ENCODE assay signal across 9 mouse cellular contexts in genomic region chrX:139416701-139417100, GRCm38 (mm10).
DNase-seq lines count a peak whose midpoint lies in the region; ATAC-seq and TF ChIP-seq lines count a peak whose summit lies in the region.
"Had no signal": no experiment of that assay in that cellular context is flagged by ENCODE, and none has a peak within 500 bp of the region (broad histone marks: within the 10 kb centered on the region; RNA-seq: fewer than 3 reads in every experiment).

No protein-coding gene starts in this region.

- H3K27ac ChIP-seq in thymus, adult 2 months (ENCODE audit: control insufficient read depth, insufficient read depth, low read length): no peak overlapping the region

- H3K4me3 ChIP-seq in thymus, adult 2 months (ENCODE audit: control insufficient read depth, insufficient read depth, low read length): no peak overlapping the region
- H3K4me3 ChIP-seq in lung, adult 2 months (replicated peaks; ENCODE audit: extremely low read depth, low read depth, low read length): no peak overlapping the region
- H3K4me3 ChIP-seq: myocyte had no signal

- TF ChIP-seq CTCF in thymus, adult 2 months (IDR thresholded peaks at IDR 0.05; ENCODE audit: borderline replicate concordance, control insufficient read depth, extremely low read depth, insufficient read depth, low read length, poor library complexity): no peak
- TF ChIP-seq CTCF in lung, adult 2 months (IDR thresholded peaks at IDR 0.05; ENCODE audit: insufficient read depth, low read length): no peak

- no peak for ATAC-seq in CD4-positive, CD25-positive, alpha-beta regulatory T cell, adult 4 months

- H3K4me1 ChIP-seq in thymus, adult 2 months (replicated peaks; ENCODE audit: control insufficient read depth, insufficient read depth, low read length): no peaks in the 10 kb centered on the region
- no peaks in the 10 kb centered on the region for H3K4me1 ChIP-seq in lung, adult 2 months (ENCODE audit: control insufficient read depth, insufficient read depth, low read length)

- DNase-seq in CD4-positive, CD25-positive, alpha-beta regulatory T cell, adult 2 months (ENCODE audit: low read depth, low spot score): peak; percentile 57
- DNase-seq in thymus, adult 2 months: peak; percentile 33
- no peak for DNase-seq in thymus, adult 18-20 months
- peak; percentile 26 for DNase-seq in embryo, embryonic 9.5 days (ENCODE audit: extremely low spot score)
- DNase-seq in kidney, postnatal 4 days: peak; percentile 81
- peak; percentile 44 for DNase-seq in lung, adult 2 months
- DNase-seq in right cerebral cortex, postnatal 25 days: peak; percentile 14

- H3K27me3 ChIP-seq in thymus, adult 2 months (ENCODE audit: control insufficient read depth, insufficient read depth, low read length): no peaks in the 10 kb centered on the region

- no peak for TF ChIP-seq POLR2A in thymus, adult 2 months (IDR thresholded peaks at IDR 0.05; ENCODE audit: control insufficient read depth, extremely low read depth, insufficient read depth, low read length, poor library complexity)
- TF ChIP-seq POLR2A in lung, adult 2 months (IDR thresholded peaks at IDR 0.05; ENCODE audit: borderline replicate concordance, extremely low read depth, low read depth, low read length): no peak

- no peaks in the 10 kb centered on the region for H3K36me3 ChIP-seq in thymus, adult 2 months (ENCODE audit: control insufficient read depth, insufficient read depth, low read length)

- 27% methylated on average over 6 of the region's 6 CpGs for WGBS in thymus, adult 2 months
- 56% methylated on average over 6 of the region's 6 CpGs for WGBS in lung, adult 2 months

Comparison
In these comparisons a context has a peak if more than half of its experiments do, and no peak if none do; other contexts are left out.
1. DNase-seq: peak in CD4-positive, CD25-positive, alpha-beta regulatory T cell, adult 2 months (single experiment), thymus, adult 2 months (single experiment), embryo, embryonic 9.5 days (single experiment), kidney, postnatal 4 days (2 of 2), lung, adult 2 months (single experiment) and right cerebral cortex, postnatal 25 days (single experiment); none in thymus, adult 18-20 months (0 of 2).